Mouse (Mus musculus): ENCODE measurements around the gene Kcng1. TPM values are rescaled to one million over a fixed set of nuclear protein-coding genes. Genes with fewer than 3 reads are reported as not detected.

Gene Kcng1
- polyA plus RNA-seq, 1 experiment from 2014 or later, result 0.76 TPM

DNA sequence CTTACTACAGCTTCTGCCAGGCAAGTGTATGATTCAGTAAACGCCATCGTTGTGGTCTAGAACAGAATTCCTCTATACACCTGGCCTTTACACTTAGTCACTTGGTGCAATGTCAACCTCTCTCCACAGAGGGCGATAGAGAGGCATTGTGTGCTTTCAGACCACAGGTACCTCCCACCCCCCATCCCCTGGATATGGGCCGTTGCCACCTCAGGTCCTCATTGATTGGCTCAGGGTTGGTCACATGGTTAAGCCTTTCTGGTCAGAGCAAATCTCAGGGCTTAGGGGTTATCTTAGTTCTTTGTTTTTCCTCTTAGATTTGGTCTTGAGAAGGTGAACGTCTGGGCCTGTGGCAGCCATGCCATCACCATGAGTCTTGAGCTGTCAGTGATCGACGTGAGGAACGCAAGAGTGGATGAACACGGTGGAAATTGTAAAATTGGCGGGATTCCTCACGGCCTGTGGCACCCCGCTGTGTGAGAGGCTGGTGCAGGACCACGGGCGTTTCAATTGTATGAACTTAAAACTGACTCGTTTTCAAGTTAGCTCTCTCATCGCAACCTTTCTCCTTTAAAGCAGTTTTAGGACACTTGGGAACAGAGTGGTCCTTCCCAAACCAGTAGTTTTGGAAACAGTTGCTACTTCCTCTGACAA, 28.8 kb downstream of the Kcng1 start:
- Histone ChIP-seq H3K9ac (ENCODE audit: low read depth, low read length) (no peak overlapping the region), H3K4me2 (ENCODE audit: low read length) (no peak overlapping the region), H3K27me3 (ENCODE audit: insufficient read depth, low read length) (no peaks in the 10 kb centered on the region), H3K4me3 (replicated peaks; ENCODE audit: low read depth, low read length) (no peak overlapping the region), H3K27ac (no peak overlapping the region), H3K4me1 (replicated peaks; ENCODE audit: insufficient read depth, low read length) (no peaks in the 10 kb centered on the region), H3K9me3 (replicated peaks; ENCODE audit: low read length) (no peaks in the 10 kb centered on the region), H3K36me3 (ENCODE audit: insufficient read depth, low read length) (no peaks in the 10 kb centered on the region)
- DNase-seq (ENCODE audit: low spot score) (peak; percentile 55), ATAC-seq (replicated peaks; ENCODE audit: low FRiP score, low read depth) (peak; percentile 71)
- WGBS, result 18% methylated on average over 16 of the region's 16 CpGs
- peak; percentile 78 for TF ChIP-seq CTCF (IDR thresholded peaks at IDR 0.05; ENCODE audit: low read depth)

DNA sequence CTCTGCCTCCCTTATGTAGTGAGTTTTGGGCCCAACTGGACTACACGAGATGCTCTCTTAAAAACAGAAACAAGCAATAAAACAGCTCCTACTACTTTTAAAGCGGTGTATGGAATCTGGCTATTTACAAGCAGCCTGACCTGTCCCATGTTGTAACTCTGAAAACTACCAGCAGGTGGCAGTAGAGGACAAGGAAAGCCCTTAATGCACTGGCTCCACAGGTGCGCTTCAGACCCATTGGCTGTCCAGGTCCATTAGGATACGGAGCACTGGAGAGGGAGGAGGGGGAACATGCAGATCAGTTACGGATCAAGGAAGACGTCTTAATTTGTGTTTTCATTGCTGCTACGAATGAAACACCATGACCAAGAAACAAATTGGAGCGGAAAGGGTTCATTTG, 31.3 kb downstream of the Kcng1 start:
- WGBS, result 15% methylated on average over 8 of the region's 8 CpGs
- H3K9me3 ChIP-seq (replicated peaks; ENCODE audit: low read length), result no peaks in the 10 kb centered on the region
- no peak overlapping the region for H3K4me3 ChIP-seq (replicated peaks; ENCODE audit: low read depth, low read length)
- DNase-seq (ENCODE audit: low spot score) (peak; percentile 82), ATAC-seq (replicated peaks; ENCODE audit: low FRiP score, low read depth) (no peak)
- H3K9ac ChIP-seq (ENCODE audit: low read depth, low read length), result no peak overlapping the region
- no peaks in the 10 kb centered on the region for H3K4me1 ChIP-seq (replicated peaks; ENCODE audit: insufficient read depth, low read length)
- TF ChIP-seq CTCF (IDR thresholded peaks at IDR 0.05; ENCODE audit: low read depth), result peak; percentile 91
- H3K27ac ChIP-seq, result no peak overlapping the region
- no peaks in the 10 kb centered on the region for H3K27me3 ChIP-seq (ENCODE audit: insufficient read depth, low read length)
- H3K36me3 ChIP-seq (ENCODE audit: insufficient read depth, low read length), result no peaks in the 10 kb centered on the region
- no peak overlapping the region for H3K4me2 ChIP-seq (ENCODE audit: low read length)

DNA sequence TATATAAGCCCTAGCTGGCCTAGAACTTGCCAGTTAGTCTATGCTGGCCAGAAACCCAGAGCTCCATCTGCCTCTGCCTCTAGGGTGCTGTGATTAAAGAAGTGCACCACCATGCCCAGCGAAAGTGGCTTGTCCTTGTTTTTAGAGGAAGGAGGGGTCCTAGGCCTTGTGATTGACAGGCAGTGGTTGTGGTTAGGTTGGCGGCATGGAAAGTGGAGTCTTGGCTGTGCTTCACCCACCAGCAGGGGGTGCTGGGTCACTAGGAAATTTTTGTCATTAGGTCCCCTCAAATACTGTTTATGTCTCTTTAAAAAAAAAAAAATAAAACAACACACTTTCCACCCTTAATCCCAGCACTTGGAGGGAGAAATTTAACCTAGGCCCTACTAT, 32.7 kb downstream of the Kcng1 start:
- Histone ChIP-seq H3K9ac (ENCODE audit: low read depth, low read length) (no peak overlapping the region), H3K27me3 (ENCODE audit: insufficient read depth, low read length) (no peaks in the 10 kb centered on the region), H3K36me3 (ENCODE audit: insufficient read depth, low read length) (no peaks in the 10 kb centered on the region), H3K27ac (no peak overlapping the region), H3K9me3 (replicated peaks; ENCODE audit: low read length) (no peaks in the 10 kb centered on the region), H3K4me3 (replicated peaks; ENCODE audit: low read depth, low read length) (no peak overlapping the region), H3K4me2 (ENCODE audit: low read length) (no peak overlapping the region), H3K4me1 (replicated peaks; ENCODE audit: insufficient read depth, low read length) (no peaks in the 10 kb centered on the region)
- peak; percentile 55 for DNase-seq (ENCODE audit: low spot score)
- TF ChIP-seq CTCF (IDR thresholded peaks at IDR 0.05; ENCODE audit: low read depth), result peak; percentile 65
- 30% methylated on average over 2 of the region's 2 CpGs for WGBS
- ATAC-seq (replicated peaks; ENCODE audit: low FRiP score, low read depth), result no peak

DNA sequence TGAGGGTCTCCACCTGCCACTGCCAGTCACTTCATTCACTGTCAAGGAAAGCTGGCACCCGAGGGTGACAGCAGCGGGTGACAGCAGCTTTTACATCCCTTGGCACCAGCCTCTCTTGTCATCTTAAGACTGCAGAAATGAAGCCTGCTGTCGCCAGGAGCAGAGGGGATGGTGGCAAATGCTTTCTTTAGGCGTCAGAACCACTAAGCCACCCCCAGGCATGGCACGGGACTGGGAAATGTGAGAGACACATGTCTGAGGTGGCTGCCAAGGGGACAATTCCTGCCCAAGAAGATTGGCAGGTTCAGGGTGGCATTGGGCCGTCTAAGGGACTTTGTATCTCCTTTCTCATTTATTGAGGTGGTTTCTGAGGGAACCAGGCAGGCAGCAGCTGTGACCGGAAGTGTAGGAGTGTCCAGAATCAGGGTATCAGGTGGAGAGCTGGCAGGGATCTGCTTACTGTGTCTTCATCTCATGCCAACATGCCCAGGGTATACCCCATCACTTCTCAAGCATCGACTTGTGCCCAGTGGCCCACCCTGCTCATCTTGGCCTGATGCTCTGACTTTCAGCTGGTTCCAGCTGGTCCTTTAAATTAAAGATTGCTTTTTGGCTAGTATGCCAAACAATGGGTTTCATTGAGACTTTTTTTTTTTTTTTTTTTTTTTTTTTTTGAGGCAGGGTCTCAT, 33.2 kb downstream of the Kcng1 start:
- DNase-seq (ENCODE audit: low spot score) (peak; percentile 35), ATAC-seq (replicated peaks; ENCODE audit: low FRiP score, low read depth) (no peak)
- 54% methylated on average over 8 of the region's 8 CpGs for WGBS
- no peak overlapping the region for H3K4me3 ChIP-seq (replicated peaks; ENCODE audit: low read depth, low read length)
- H3K9me3 ChIP-seq (replicated peaks; ENCODE audit: low read length), result no peaks in the 10 kb centered on the region
- no peaks in the 10 kb centered on the region for H3K36me3 ChIP-seq (ENCODE audit: insufficient read depth, low read length)
- no peak overlapping the region for H3K9ac ChIP-seq (ENCODE audit: low read depth, low read length)
- no peak overlapping the region for H3K4me2 ChIP-seq (ENCODE audit: low read length)
- no peak for TF ChIP-seq CTCF (IDR thresholded peaks at IDR 0.05; ENCODE audit: low read depth)
- H3K27ac ChIP-seq, result no peak overlapping the region
- no peaks in the 10 kb centered on the region for H3K27me3 ChIP-seq (ENCODE audit: insufficient read depth, low read length)
- H3K4me1 ChIP-seq (replicated peaks; ENCODE audit: insufficient read depth, low read length), result no peaks in the 10 kb centered on the region

DNA sequence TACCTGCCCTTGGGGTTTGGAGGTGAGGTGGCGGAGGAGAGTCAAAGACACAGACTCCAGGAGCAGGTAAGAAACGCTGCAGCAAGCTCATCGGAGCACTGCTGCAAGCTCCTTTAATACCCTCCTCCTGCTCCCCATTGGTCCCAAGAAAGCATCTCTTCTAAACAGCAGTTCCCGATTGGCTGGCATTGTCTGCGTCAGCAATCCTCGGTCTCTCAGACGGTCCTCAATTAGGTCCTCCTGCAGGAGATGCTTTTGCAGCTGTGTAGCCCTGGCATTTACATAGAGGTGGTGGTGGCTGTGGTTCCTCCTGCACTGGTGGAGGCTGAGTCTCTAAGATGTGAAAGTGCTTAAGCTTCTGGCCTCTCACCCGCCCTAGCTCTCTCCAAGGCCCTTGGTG, 36.0 kb downstream of the Kcng1 start:
- Histone ChIP-seq H3K4me1 (replicated peaks; ENCODE audit: insufficient read depth, low read length) (no peaks in the 10 kb centered on the region), H3K27me3 (ENCODE audit: insufficient read depth, low read length) (no peaks in the 10 kb centered on the region), H3K9me3 (replicated peaks; ENCODE audit: low read length) (no peaks in the 10 kb centered on the region), H3K4me2 (ENCODE audit: low read length) (no peak overlapping the region), H3K4me3 (replicated peaks; ENCODE audit: low read depth, low read length) (no peak overlapping the region), H3K9ac (ENCODE audit: low read depth, low read length) (no peak overlapping the region), H3K36me3 (ENCODE audit: insufficient read depth, low read length) (no peaks in the 10 kb centered on the region), H3K27ac (no peak overlapping the region)
- TF ChIP-seq CTCF (IDR thresholded peaks at IDR 0.05; ENCODE audit: low read depth), result no peak
- ATAC-seq (replicated peaks; ENCODE audit: low FRiP score, low read depth), result no peak
- no peak for DNase-seq (ENCODE audit: low spot score)
- WGBS, result 33% methylated on average over 8 of the region's 8 CpGs

DNA sequence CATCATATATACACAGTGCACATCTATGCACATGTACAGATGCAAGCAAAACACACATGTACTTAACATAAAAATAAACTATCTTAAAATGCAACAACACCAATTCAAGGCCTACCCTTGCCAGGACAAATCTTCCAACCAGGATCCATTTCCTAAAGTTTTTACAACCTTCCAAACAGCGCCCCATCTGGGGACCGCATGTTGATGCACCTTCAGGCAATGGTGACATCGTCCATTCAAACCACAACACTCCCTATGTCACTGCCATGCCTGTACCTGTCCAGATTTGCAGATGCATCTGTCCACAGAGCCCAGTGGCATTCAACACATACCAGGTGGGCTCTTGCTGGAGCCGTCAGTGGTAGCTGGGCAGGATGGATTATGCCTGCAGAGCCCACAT, 38.3 kb downstream of the Kcng1 start:
- Histone ChIP-seq H3K9me3 (replicated peaks; ENCODE audit: low read length) (no peaks in the 10 kb centered on the region), H3K4me1 (replicated peaks; ENCODE audit: insufficient read depth, low read length) (no peaks in the 10 kb centered on the region), H3K27ac (no peak overlapping the region), H3K9ac (ENCODE audit: low read depth, low read length) (no peak overlapping the region), H3K27me3 (ENCODE audit: insufficient read depth, low read length) (no peaks in the 10 kb centered on the region), H3K4me3 (replicated peaks; ENCODE audit: low read depth, low read length) (no peak overlapping the region), H3K4me2 (ENCODE audit: low read length) (no peak overlapping the region), H3K36me3 (ENCODE audit: insufficient read depth, low read length) (no peaks in the 10 kb centered on the region)
- no peak for ATAC-seq (replicated peaks; ENCODE audit: low FRiP score, low read depth)
- WGBS, result 73% methylated on average over 4 of the region's 4 CpGs
- TF ChIP-seq CTCF (IDR thresholded peaks at IDR 0.05; ENCODE audit: low read depth), result no peak
- no peak for DNase-seq (ENCODE audit: low spot score)

All from kidney, postnatal 0 days (tissue).